Mouse (Mus musculus): Measurements from ENCODE around the gene Slc12a3. TPM values are rescaled to one million over a fixed set of nuclear protein-coding genes. Genes with fewer than 3 reads are reported as not detected.
"Not testable (repeated sequence)": the region's sequence is repeated elsewhere in the genome, so short reads cannot be mapped to it uniquely, and the experiment has no call there.

Slc12a3 gene
- polyA plus RNA-seq, 1 experiment from 2014 or later: not detected

GRCm38 (mm10) chr8:94396964-94397657 lies 68.1 kb downstream of the Slc12a3 start:
- no peaks in the 10 kb centered on the region for H3K9me3 ChIP-seq
- H3K27me3 ChIP-seq (replicated peaks; ENCODE audit: low read depth, poor library complexity, severe bottlenecking): no peaks in the 10 kb centered on the region
- WGBS: 70% methylated on average over 11 of the region's 11 CpGs
- peak; percentile 43 for DNase-seq (ENCODE audit: low spot score)
- H3K36me3 ChIP-seq (replicated peaks): peaks cover 58% of the 10 kb centered on the region
- no peak overlapping the region for H3K27ac ChIP-seq (replicated peaks)
- H3K4me1 ChIP-seq: no peaks in the 10 kb centered on the region
- no peak overlapping the region for H3K4me3 ChIP-seq

- H3K4me1 ChIP-seq: no peaks in the 10 kb centered on the region
- H3K27ac ChIP-seq (replicated peaks): no peak overlapping the region
- no peak for DNase-seq (ENCODE audit: low spot score)
- no peaks in the 10 kb centered on the region for H3K27me3 ChIP-seq (replicated peaks; ENCODE audit: low read depth, poor library complexity, severe bottlenecking)
- peaks cover 44% of the 10 kb centered on the region for H3K36me3 ChIP-seq (replicated peaks)
- H3K9me3 ChIP-seq: no peaks in the 10 kb centered on the region
- 87% methylated on average over 6 of the region's 6 CpGs for WGBS
- H3K4me3 ChIP-seq: no peak overlapping the region
These were observed 69.6 kb downstream of the Slc12a3 start for GRCm38 (mm10) chr8:94398587-94398986.

- no peaks in the 10 kb centered on the region for H3K27me3 ChIP-seq (replicated peaks; ENCODE audit: low read depth, poor library complexity, severe bottlenecking)
- DNase-seq (ENCODE audit: low spot score): no peak
- H3K36me3 ChIP-seq (replicated peaks): peaks cover 35% of the 10 kb centered on the region
- H3K4me1 ChIP-seq: no peaks in the 10 kb centered on the region
- no peak overlapping the region for H3K4me3 ChIP-seq
- no peak overlapping the region for H3K27ac ChIP-seq (replicated peaks)
- WGBS: 86% methylated on average over 3 of the region's 3 CpGs
- H3K9me3 ChIP-seq: no peaks in the 10 kb centered on the region
These were observed 70.5 kb downstream of the Slc12a3 start for GRCm38 (mm10) chr8:94399361-94399953.

GRCm38 (mm10) chr8:94399957-94400356 lies 71.0 kb downstream of the Slc12a3 start:
- H3K36me3 ChIP-seq (replicated peaks): peaks cover 30% of the 10 kb centered on the region
- H3K9me3 ChIP-seq; H3K4me3 ChIP-seq; H3K27me3 ChIP-seq (replicated peaks; ENCODE audit: low read depth, poor library complexity, severe bottlenecking); H3K4me1 ChIP-seq; DNase-seq (ENCODE audit: low spot score); H3K27ac ChIP-seq (replicated peaks): not testable (repeated sequence)
- 86% methylated on average over 2 of the region's 2 CpGs for WGBS

GRCm38 (mm10) chr8:94408443-94409080 lies 79.6 kb downstream of the Slc12a3 start:
- H3K27me3 ChIP-seq (replicated peaks; ENCODE audit: low read depth, poor library complexity, severe bottlenecking): no peaks in the 10 kb centered on the region
- no peaks in the 10 kb centered on the region for H3K9me3 ChIP-seq
- WGBS: 67% methylated on average over 8 of the region's 8 CpGs
- no peaks in the 10 kb centered on the region for H3K36me3 ChIP-seq (replicated peaks)
- no peak overlapping the region for H3K27ac ChIP-seq (replicated peaks)
- H3K4me1 ChIP-seq: no peaks in the 10 kb centered on the region
- DNase-seq (ENCODE audit: low spot score): no peak
- no peak overlapping the region for H3K4me3 ChIP-seq

- no peaks in the 10 kb centered on the region for H3K27me3 ChIP-seq (replicated peaks; ENCODE audit: low read depth, poor library complexity, severe bottlenecking)
- H3K9me3 ChIP-seq: no peaks in the 10 kb centered on the region
- H3K27ac ChIP-seq (replicated peaks): no peak overlapping the region
- DNase-seq (ENCODE audit: low spot score): no peak
- WGBS: 88% methylated on average over 7 of the region's 7 CpGs
- H3K4me1 ChIP-seq: no peaks in the 10 kb centered on the region
- no peaks in the 10 kb centered on the region for H3K36me3 ChIP-seq (replicated peaks)
- H3K4me3 ChIP-seq: no peak overlapping the region
These were observed 80.5 kb downstream of the Slc12a3 start for GRCm38 (mm10) chr8:94409523-94409922.

GRCm38 (mm10) chr8:94412518-94412917 lies 83.5 kb downstream of the Slc12a3 start:
- peaks cover 3% of the 10 kb centered on the region; the same call in 1 of the 2 replicates for H3K4me1 ChIP-seq
- H3K4me3 ChIP-seq: no peak overlapping the region
- no peak overlapping the region for H3K27ac ChIP-seq (replicated peaks)
- WGBS: 85% methylated on average over 6 of the region's 6 CpGs
- no peak for DNase-seq (ENCODE audit: low spot score)
- H3K36me3 ChIP-seq (replicated peaks): no peaks in the 10 kb centered on the region
- no peaks in the 10 kb centered on the region for H3K27me3 ChIP-seq (replicated peaks; ENCODE audit: low read depth, poor library complexity, severe bottlenecking)
- H3K9me3 ChIP-seq: no peaks in the 10 kb centered on the region

GRCm38 (mm10) chr8:94413509-94413908 lies 84.5 kb downstream of the Slc12a3 start:
- Histone ChIP-seq H3K27me3 (replicated peaks; ENCODE audit: low read depth, poor library complexity, severe bottlenecking) (no peaks in the 10 kb centered on the region), H3K9me3 (no peaks in the 10 kb centered on the region), H3K36me3 (replicated peaks) (no peaks in the 10 kb centered on the region), H3K27ac (replicated peaks) (no peak overlapping the region), H3K4me3 (no peak overlapping the region), H3K4me1 (peaks cover 3% of the 10 kb centered on the region; the same call in 1 of the 2 replicates)
- DNase-seq (ENCODE audit: low spot score): no peak
- WGBS: 92% methylated on average over 6 of the region's 6 CpGs

GRCm38 (mm10) chr8:94415218-94415617 lies 86.2 kb downstream of the Slc12a3 start:
- H3K36me3 ChIP-seq (replicated peaks): no peaks in the 10 kb centered on the region
- H3K4me1 ChIP-seq: peaks cover 3% of the 10 kb centered on the region; the same call in 1 of the 2 replicates
- DNase-seq (ENCODE audit: low spot score): peak; percentile 19
- 72% methylated on average over 2 of the region's 2 CpGs for WGBS
- no peaks in the 10 kb centered on the region for H3K9me3 ChIP-seq
- no peak overlapping the region for H3K4me3 ChIP-seq
- no peak overlapping the region for H3K27ac ChIP-seq (replicated peaks)
- H3K27me3 ChIP-seq (replicated peaks; ENCODE audit: low read depth, poor library complexity, severe bottlenecking): no peaks in the 10 kb centered on the region

MicroRNA genes within 50 kb of the gene (microRNA counts, 519-probe panel; counts per million panel counts)
- 4,391 counts per million, percentile 82 among the panel's probes with 10 or more counts for microRNA mmu-miR-138

Small RNAs within 50 kb of the gene (microRNA-seq; reads per million reads assigned to microRNA genes)
- gene Mir138-2: 108 reads per million, percentile 50 among the genes with 10 or more reads in this experiment

Other genes starting within 250 kb of the Slc12a3 start
- gene Bbs2, start 230.3 kb upstream of the Slc12a3 start, polyA plus RNA-seq (2016; fragmentation: Nextera tagmentation; extraction: Ambion mirVana): 12.6 and 16.6 TPM in 2 replicates
- gene Mt4, start 192.0 kb upstream of the Slc12a3 start, polyA plus RNA-seq (2016; fragmentation: Nextera tagmentation; extraction: Ambion mirVana): not detected in 2 replicates
- 4.9 and 10.0 TPM in 2 replicates for gene Mt3, start 176.6 kb upstream of the Slc12a3 start, polyA plus RNA-seq (2016; fragmentation: Nextera tagmentation; extraction: Ambion mirVana)
- 55.1 and 61.0 TPM in 2 replicates for gene Mt2, start 156.5 kb upstream of the Slc12a3 start, polyA plus RNA-seq (2016; fragmentation: Nextera tagmentation; extraction: Ambion mirVana)
- gene Mt1, start 150.1 kb upstream of the Slc12a3 start, polyA plus RNA-seq (2016; fragmentation: Nextera tagmentation; extraction: Ambion mirVana): 184 and 196 TPM in 2 replicates
- 150 and 152 TPM in 2 replicates for gene Nup93, start 114.6 kb upstream of the Slc12a3 start, polyA plus RNA-seq (2016; fragmentation: Nextera tagmentation; extraction: Ambion mirVana)
- gene Herpud1, start 57.2 kb downstream of the Slc12a3 start, polyA plus RNA-seq (2016; fragmentation: Nextera tagmentation; extraction: Ambion mirVana): 53.2 and 58.8 TPM in 2 replicates
- 0.06 TPM in 1 of 2 replicates, not detected in the other for gene Nlrc5, start 105.2 kb downstream of the Slc12a3 start, polyA plus RNA-seq (2016; fragmentation: Nextera tagmentation; extraction: Ambion mirVana)
- gene Cpne2, start 203.8 kb downstream of the Slc12a3 start, polyA plus RNA-seq (2016; fragmentation: Nextera tagmentation; extraction: Ambion mirVana): 9.1 and 9.9 TPM in 2 replicates

Measured in embryonic facial prominence, embryonic 10.5 days (tissue).